Mouse (Mus musculus): ENCODE results near the gene Ispd. TPM values are rescaled to one million over a fixed set of nuclear protein-coding genes. Genes with fewer than 3 reads are reported as not detected.

Ispd gene
- polyA plus RNA-seq (2012; rRNA removed): 3.1 and 4.1 TPM in 2 replicates

GRCm38 (mm10) chr12:36381441-36382340, at the start of gene Ispd, which contains the start of gene D630036H23Rik:
TSS of gene Ispd (plus strand) at chr12:36381450.
TSS of gene D630036H23Rik (minus strand) at chr12:36382181.

Other genes starting within 250 kb of the Ispd start
- gene Ankmy2, start 224.3 kb upstream of the Ispd start, polyA plus RNA-seq (2012; rRNA removed): 20.1 and 20.8 TPM in 2 replicates
- gene Bzw2, start 223.4 kb upstream of the Ispd start, polyA plus RNA-seq (2012; rRNA removed): 164 and 169 TPM in 2 replicates
- not detected in 2 replicates for gene Lrrc72, start 128.1 kb upstream of the Ispd start, polyA plus RNA-seq (2012; rRNA removed)
- gene Sostdc1, start 67.3 kb upstream of the Ispd start, polyA plus RNA-seq (2012; rRNA removed): 2.7 and 8.9 TPM in 2 replicates
- 0.56 and 0.61 TPM in 2 replicates for gene D630036H23Rik, start 731 bp downstream of the Ispd start, polyA plus RNA-seq (2012; rRNA removed)